Mouse (Mus musculus) cerebellum, postnatal 14 days (tissue): ENCODE measurements at regions not wholly inside any gene's neighbourhood (a gene's known extent, or its start where the extent isn't known, plus 50 kb on each side); places are given as distances from the start of the nearest gene placed in this dataset.

Experiments used
- DNase-seq, 2 experiments: peaks; one replicate each; pipeline ENCODE4 v3.0.0; 2021; ENCODE audit warnings: mixed read lengths in 2 of 2

DNA sequence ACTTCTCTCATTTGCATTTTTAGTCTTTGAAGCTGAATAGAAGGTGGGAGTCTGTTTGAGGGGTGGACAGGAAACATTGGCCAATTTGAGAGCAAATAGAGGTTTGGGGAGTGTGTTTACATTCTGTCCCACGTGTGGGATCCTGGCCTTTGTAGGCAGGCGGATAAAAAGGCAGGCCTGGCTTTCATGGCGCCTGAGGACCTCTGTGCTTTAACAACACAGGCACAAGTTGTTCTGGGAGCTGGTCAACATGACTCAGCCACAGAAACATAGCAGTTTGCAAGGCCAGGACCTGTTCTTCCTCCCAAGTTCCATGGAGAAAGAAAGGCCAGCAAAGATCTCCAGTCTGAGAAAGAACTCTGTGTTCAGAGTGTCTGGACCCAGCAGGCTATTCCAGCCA lies 1130.7 kb downstream of the Gsdmc2 start:
- DNase-seq: no peak

DNA sequence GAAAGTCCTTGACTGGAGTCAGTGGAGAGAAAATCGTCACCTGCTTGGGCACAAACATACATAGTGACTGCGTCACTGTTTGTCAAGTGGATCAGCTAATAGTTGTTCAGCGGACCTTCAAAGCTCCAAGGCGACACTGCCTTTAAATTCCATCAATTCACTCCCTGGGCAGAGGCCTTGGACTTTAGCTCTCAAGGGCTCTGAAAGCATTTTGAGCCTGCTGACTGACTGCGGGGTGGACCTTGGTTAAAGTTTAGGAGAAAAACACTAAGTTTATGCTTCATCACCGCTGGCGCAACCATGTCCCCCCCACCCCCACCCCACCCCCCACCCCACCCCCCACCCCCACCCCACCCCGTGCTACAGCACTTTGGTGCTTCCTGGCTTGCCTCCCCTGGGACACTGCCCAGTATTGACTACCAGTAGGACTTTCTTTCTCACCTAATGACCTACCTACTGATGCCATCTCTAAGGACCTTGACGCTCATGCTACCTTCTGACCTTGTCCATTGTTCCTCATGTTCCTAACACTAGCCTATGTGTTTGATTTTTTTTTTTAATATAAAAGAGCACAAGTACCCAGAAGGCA lies 1132.3 kb downstream of the Gsdmc2 start:
- no peak for DNase-seq

DNA sequence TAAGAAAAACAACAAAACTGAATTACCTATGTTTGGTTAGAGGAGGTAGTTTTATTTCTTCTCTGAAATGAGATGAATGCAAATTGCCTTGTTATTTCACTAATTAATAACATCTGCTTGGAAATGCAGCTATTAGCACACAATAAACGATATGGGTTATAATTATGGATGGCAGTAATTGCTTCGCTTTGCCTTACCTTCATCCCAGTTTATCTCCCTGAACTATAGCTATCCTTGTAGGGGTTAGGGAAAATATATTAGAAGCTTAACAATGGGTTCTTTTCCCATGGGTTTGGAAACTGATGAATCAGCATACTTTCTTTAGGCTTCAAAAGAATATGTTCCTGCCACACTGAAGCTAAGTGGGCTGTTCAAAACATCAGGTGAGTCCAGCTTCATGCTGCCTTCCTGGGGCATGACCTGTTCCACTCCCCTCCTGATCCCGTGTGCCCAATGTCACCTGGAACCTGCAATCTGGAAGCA lies 1132.9 kb downstream of the Gsdmc2 start:
- DNase-seq: no peak

DNA sequence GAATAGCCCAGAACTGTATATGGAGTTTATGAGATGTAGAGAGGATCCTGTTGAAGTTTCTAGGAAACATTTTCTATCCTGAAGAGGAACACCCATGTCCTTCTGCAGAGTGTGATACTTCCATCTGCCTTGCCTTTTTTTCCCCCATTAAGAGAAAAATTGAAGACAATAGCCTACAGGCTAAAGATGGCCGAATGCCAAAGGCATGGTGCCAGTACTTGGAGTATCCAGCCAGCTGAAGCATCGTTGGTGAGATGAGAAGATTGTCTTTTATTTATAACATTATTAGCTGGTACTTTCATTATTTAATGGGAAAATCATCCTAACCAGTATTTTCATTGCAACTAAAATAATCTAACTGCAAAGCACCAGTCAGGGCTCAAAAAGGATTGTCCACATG lies 1135.4 kb downstream of the Gsdmc2 start:
- peak; percentile 47 to 67 for DNase-seq

DNA sequence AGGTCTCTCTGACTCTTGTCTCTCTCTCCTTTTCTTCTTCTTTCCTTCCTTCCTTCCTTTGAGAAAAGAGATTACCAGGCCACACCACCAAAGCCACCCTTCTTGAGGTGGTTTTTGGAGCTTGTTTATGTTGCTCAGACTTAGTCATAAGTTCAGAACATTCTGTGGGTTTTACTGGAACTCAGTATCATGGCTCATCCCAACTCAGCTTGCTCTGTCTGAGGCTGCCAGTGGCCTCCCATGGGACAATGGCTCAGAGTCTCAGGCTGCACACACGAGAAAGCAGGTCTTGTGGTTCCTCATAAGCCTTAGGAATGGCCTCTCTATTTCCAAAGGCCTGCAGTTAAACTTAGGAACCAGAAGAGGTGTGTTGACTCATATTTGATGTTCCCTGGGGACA lies 1146.4 kb downstream of the Gsdmc2 start:
- no peak for DNase-seq

DNA sequence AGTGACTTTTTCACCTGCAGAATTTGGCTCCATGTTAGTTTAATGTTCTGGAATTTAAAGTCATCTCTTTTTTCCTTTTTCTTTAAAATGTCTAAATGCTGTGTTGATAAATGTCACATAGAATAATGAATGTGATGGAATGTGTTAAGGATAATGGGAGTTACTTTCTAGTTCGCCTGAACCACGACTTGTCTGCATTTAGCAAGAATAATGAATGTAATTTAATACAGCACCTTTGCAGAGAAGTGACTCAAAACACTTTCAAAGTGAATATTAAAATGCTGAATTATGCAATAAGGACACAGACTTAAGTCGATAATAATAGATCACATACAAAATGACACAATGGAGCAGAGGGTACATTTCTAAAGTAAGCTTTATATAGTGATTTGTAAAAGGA lies 1150.2 kb downstream of the Gsdmc2 start:
- no peak for DNase-seq

DNA sequence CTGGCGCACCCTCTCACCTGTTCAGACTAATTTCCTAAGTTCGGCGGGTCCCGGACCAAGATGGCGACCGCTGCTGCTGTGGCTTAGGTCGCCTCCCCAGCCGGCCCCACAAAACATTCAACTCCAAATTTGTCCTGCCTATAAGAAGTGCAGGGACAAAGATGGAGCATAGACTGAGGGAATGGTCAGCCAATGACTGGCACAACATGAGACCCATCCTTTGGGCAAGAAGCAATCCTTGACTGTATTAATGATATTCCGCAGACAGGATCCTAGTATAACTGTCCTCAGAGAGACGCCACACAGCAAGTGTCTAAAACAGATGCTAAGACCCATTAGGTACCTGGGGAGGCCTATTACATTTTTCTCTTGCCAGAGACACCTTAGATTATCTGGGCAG lies 1151.3 kb downstream of the Gsdmc2 start:
- no peak for DNase-seq

DNA sequence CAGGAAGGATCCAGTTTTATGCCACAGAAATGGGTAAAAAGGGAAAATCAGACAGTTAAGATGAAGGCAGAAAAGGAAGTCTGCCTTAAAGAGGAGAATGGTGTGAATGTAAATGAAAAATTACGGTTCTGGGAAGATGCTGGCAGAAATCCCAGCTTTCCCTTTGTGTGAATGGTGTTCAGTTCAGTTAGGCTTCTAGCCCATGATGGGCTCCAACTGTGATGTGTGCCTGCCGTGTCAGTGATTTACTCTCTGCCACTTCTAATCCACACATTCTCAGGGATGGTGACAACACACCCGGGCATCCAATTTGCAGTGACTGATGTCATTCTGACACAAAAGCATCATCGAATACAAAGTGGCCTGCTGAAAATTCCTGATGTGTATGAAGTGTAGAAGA lies 1171.6 kb downstream of the Gsdmc2 start:
- peak; percentile 17 to 25 for DNase-seq

DNA sequence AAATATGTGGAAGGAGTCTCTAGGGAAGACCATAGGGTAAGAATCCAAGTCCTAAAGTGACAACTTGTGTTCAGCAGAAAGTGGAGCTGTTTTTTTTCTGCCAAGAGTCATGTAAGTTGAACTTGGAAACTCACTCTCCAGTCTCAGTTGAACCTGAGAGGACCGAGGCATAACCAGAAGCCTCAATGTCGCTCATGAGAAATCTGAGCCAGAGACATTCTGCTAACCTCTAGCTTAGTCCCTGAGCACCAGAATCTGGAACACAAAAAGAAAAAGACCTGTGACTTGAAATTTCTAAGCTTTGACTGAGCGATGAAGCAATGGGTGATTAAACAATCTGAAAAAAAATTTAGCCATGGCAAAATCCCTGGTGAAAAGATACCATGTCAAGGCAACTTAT lies 1175.0 kb downstream of the Gsdmc2 start:
- no peak for DNase-seq

DNA sequence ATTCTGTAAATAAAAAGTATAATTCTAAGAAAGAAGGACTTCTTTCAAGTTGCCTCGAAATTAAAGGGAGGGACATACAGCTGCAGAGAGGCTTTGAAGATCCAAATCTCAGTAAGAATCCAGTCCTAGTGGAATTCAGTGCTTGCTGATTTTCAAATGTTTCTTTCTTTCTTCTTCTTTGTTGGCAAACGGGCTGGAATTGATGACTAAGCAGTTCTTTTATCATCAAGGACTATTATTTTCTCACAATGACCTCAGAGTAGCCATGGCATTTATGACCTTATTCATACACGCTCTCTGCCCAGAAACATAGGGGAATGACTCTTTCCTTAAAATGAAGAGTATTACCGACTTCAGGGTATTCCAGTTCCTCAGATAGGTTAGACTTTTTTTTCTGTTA lies 1185.9 kb downstream of the Gsdmc2 start:
- DNase-seq: no peak

DNA sequence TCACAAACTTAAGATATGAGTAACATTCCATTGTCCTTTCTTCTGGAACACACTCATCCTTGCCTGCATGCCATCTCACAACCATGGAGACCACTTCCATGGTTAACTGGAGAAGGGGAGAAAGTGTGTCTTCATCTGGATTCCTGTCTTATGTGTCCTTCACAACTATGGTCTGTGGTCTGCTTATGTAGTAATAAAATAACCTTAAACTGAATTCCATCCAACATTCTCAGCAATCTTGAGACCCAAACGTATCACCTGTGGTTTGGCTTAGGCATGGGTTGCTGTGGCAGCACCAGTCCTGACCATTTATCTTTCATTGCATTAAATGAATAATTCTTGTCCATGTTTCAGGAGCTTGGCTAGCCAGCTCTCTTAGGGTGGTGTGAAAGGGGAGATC lies 1186.3 kb downstream of the Gsdmc2 start:
- DNase-seq: no peak

DNA sequence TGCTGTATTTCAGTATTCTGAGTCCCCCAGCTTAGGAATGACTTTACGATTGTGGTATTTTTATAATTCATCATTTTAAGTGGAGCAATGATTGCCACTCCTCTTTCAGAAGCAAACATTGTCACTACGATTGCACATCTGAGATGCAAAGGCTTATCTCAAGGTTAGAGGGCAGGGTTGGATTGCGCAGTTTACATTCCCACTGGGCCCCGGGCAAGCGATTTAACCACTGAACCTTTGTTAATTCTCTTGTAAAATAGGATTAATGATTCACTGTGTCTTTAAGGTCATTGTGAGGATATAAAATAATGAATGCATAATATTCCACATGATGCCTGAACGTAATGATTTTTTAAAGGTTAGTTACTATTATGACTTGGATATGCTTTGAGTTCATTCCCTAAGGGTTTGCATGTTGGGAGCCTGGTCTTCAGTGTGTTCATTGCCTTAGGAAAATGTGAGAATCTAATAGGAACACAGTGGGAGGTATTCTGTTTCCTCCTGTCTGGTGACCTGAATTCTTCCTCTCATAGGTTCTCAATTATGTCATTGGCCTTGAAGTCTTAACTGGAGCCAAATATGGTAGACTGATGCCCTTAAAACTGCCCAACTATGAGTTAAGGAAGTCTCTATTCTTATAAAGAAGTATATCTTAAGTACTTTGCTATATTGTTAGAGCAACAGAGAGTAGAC lies 1198.4 kb downstream of the Gsdmc2 start:
- DNase-seq: no peak

DNA sequence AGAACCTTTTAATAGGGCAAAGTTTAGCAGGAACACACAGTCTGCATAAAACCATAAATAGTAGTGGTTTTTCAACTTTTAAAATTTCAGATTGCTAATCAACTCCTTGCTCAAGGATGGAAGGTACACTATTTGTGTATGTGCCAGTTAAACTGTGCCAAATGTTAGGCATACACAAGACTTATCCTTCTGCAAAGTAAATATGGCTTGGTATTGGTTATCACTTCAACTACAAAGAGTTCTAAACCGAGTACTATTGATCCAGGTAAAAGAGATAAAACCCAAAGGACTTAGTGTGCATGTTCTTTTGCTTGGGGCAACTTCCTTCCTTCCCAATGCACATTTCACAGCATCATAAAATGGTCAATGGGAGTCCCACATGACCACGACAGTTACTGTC lies 1200.2 kb downstream of the Gsdmc2 start:
- DNase-seq: no peak

DNA sequence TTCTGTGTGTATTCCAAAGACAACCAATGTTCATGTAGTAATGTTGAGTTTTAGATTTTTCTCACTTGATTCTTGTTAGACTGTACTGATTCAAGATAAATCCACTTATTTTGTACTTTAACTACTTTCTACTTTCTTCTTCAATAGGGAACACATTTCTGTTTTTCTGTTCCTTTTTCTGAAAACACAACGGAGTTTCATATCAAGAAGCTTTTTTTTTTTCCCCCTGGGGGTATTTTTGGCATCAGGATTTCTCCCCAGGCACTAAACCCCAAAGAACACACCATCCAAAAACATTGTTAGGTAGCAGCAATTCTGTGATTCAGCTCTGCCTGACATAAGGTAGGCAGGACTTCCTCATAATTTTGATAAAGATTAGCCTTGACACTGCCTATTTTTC lies 1200.7 kb downstream of the Gsdmc2 start:
- no peak for DNase-seq

DNA sequence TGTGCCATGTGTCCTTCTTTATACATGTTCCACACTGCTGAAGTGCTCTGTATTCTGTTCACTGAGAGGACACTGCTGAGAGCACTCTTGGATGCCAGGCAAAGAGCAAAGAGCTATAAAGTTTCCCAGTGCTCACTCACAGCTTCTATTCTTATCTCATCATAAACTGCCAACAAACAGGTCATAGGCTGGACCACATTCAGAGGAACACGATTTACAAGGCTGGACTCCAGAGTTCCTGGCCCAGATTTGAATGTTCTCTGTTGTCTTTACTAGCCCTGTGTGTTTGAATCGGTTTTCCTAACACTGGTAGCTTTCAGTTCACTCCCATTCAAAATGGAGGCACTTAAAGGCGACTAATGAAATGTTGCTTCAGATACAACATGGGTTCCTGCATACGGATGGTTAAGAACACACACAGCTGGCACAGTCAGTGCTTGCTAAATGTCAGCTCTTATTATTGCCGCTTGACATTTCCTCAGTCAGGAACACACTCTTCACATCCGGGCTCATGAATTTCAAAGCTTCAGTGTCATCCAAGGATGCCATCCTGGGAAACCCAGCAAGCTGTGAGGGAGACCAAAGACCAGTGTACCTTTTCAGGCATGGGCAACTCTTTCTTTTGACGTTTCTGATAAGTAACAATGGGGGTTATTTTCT lies 1203.8 kb downstream of the Gsdmc2 start:
- peak in 1 of 2 experiments; percentile 5 for DNase-seq

DNA sequence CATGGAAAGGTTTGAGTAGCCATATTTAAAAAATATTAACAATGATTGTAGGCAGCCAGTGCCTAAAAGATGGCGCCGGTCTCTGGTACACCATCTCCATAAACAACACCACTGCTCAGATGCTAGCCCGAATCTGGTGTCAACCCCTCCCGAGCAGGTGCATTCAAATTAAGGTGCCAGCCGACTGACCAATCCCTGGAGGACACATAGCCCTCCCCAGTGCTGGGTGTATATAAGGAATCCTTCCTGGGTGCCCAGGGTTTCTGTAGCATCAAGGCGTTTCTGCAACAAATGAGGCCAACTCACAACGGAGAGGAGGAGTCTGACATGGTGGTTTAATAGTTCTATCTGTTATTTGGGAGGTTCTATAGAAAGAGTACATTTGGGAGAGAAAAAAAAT lies 1219.6 kb downstream of the Gsdmc2 start:
- no peak for DNase-seq

DNA sequence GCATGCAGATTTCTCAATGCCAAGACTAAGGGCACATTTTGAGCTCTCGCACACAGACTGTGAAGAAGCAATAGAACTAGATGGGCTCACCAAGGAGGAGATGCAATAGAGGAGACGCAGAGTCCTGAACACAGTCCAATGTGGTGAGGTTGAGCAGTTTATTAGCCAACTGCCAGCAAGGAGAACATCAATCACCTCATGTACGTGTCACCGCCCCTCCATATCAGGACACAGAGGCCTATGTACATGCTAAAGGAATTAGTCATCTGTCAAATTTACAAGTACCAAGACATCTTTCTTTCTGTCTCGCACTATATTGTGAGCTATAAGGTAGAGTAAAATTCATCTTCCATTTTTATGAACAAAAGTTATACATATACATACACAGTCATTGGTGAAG lies 1228.9 kb downstream of the Gsdmc2 start:
- no peak for DNase-seq

DNA sequence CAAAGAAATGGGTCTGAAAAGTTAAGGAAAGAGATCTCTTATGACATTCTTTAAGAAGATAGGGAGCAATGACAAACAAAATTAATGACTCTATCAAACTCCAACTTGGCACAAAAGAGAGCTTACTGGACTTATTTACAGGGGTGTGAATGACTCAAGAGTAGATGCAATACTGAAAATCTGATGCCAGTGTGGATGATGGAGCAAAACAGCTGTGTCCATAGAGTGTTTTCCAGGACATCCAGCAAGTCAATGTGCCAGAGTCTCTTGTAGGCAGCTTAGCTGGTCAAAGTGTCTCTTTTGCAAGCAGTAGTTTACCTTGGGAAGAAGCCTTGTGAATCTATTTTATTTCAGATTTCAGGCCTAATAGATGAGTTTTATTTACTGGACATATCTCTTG lies 1248.2 kb downstream of the Gsdmc2 start:
- DNase-seq: no peak

DNA sequence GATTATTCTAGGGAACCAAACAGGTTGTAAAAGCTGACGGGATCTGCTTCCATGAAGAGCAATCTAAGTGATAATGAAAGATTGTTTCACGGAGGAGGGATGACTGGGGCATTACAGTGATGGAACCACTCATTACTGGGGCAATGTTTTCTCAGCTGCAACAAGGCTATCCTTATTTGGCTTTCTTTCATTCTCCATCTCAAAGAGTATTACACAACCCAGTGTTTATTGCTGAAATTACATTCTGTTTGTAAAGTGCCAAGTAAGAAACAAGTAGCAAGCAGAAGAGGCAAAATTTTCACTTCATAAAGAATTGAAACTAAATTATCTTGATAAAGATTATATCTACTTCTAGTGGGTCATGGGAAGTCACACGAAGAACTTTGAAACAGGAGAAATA lies 1256.4 kb downstream of the Gsdmc2 start:
- no peak for DNase-seq

DNA sequence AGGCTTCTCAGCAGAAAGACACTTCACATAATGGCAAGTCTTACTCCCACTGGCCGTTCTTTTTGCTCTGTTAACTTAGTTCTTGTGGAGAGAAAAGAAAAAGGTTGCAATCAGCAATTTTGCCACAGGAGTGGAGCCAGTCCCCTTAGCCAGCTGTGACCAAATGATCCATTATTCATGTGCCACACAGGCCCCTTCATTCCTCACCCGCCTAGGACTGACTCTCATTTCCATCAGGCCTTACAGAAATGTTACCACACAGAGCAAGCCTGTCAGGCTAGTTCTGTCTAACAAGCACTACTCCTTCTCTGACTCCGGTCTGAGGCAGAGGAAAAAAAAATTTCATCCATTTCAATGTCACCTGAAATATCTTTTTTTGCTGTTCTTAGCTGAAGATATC lies 1266.2 kb downstream of the Gsdmc2 start:
- no peak for DNase-seq

DNA sequence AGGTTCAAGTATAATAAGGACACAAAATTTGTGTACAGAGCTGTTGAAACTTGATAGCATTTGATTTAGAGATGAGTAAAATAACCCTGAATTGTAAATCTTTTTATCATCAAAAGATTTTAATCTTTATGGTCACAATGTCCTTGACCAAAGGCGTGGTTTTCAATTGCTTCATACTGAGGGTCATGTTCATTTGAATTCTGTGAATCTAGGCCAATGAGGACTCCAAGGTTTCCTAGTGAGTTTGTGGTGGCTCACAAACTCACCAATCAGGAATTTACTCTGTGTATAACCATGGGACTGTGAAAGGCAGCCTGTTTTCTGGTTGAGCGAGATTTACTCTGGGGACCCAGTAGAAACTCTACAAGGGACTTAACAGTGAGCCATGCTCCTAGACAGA lies 1269.2 kb downstream of the Gsdmc2 start:
- DNase-seq: no peak

DNA sequence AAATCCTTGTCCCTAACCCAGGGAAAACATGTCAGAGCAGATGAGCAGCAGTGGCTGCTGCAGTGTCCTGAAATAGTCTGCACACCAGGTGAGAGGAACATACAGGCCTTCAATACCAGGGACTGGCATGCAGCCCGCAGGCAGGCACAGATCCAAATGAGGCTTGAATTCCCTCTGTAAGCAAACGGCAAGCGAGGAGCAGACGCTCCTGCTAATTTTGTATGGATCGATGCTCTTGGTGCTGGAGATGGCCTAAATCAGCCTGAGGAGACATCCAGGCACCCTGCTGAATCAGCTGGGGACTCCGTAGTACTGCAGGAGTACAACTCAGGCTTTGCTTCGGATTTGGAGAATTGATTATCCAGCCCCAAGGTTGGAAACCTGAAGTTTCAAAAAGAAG lies 1273.2 kb downstream of the Gsdmc2 start:
- DNase-seq: peak; percentile 97

DNA sequence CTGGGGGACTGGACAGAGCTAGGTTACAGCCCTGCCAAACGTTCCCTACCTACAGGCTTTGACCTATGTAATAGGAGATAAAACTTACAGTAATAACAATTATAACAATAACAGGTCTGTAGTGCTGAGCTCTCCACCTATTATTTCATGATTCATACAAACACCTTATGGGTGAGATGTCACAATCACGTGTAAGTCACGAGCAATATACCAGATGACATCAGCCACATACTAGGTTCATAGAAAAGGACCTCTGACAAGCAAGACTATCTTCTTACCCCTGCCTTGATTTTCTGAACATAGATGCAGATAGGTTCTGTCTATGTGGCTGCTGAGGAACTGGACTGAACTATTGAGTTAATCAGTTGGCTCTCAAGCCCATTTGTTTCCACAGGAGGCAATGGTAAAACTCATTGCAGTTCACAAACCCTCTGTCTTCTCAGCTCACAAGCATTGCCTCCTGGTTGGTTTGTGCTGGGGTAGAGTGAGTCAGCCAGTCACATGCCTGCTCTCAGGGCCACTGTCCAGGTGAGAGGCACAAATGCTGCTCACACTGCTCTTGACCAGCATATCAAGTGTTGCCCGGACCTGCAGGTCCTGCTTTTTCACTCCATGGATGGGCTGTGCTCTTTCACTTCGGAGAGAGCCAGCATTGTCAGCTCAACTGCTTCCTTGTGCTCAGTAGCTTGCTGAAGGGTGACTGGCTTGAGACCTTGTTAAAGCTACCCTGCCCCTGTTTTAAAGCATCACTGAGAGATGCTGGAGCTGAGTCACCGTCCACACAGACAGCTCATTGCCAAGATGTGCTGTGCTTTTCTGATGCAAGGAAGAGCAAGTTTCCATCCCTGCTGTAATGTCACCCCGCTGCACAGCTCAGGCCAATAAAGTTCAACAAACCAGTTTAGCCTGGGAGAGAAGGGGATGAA lies 1275.9 kb downstream of the Gsdmc2 start:
- no peak for DNase-seq
